Mouse (Mus musculus) intestine, embryonic 15.5 days (tissue): ENCODE results near the gene Lrr1. TPM values are rescaled to one million over a fixed set of nuclear protein-coding genes. Genes with fewer than 3 reads are reported as not detected.

ENCODE experiments used
- ATAC-seq: fragments of 200-750 bp; cut with Nextera tagmentation; 2 replicates; pipeline ENCODE4 v1.8.0; 2017; ENCODE audit warnings: moderate TSS enrichment, moderate library complexity
- H3K27ac ChIP-seq: fragments of 300-500 bp; sonication (generic); 2 replicates; pipeline ENCODE4 v1.5.1; 2015; ENCODE audit warnings: mild to moderate bottlenecking, inconsistent platforms
- H3K27me3 ChIP-seq: fragments of 300-500 bp; sonication (generic); replicated peaks from 2 replicates; pipeline ENCODE4 v1.6.1; 2015; ENCODE audit warnings: inconsistent platforms
- H3K36me3 ChIP-seq: fragments of 300-500 bp; sonication (generic); 2 replicates; pipeline ENCODE4 v1.6.1; 2015; ENCODE audit warnings: inconsistent platforms
- H3K4me1 ChIP-seq: fragments of 300-500 bp; sonication (generic); replicated peaks from 2 replicates; pipeline ENCODE4 v1.6.1; 2015; ENCODE audit warnings: inconsistent platforms
- H3K4me2 ChIP-seq: fragments of 300-500 bp; sonication (generic); replicated peaks from 2 replicates; pipeline ENCODE4 v1.6.1; 2015; ENCODE audit warnings: mild to moderate bottlenecking, inconsistent platforms
- H3K4me3 ChIP-seq: fragments of 300-500 bp; sonication (generic); replicated peaks from 2 replicates; pipeline ENCODE4 v1.5.1; 2015; ENCODE audit warnings: inconsistent platforms
- H3K9ac ChIP-seq: fragments of 300-500 bp; sonication (generic); 2 replicates; pipeline ENCODE4 v1.6.1; 2015; ENCODE audit warnings: inconsistent platforms
- H3K9me3 ChIP-seq: fragments of 300-500 bp; sonication (generic); 2 replicates; pipeline ENCODE4 v1.6.1; 2016; ENCODE audit warnings: inconsistent platforms
- WGBS: fragments of 180-500 bp; shearing (Covaris S2); methylation state at CpG from one replicate; pipeline ENCODE4 v1.1.7; 2015; 5-methylcytosine and 5-hydroxymethylcytosine counted together
- polyA plus RNA-seq: library from polyadenylated mRNA; unstranded; fragments of >200 nt; fragmentation: Nextera tagmentation; extraction: Ambion mirVana; gene quantifications from 2 replicates; pipeline ENCODE4 v1.2.1, GENCODE M21; 2015

Lrr1 gene
- polyA plus RNA-seq, 1 experiment from 2014 or later: 17.2 TPM

- Histone ChIP-seq H3K27ac (no peak overlapping the region), H3K4me1 (no peaks in the 10 kb centered on the region), H3K27me3 (no peaks in the 10 kb centered on the region), H3K9ac (no peak overlapping the region), H3K4me3 (no peak overlapping the region), H3K4me2 (no peak overlapping the region), H3K36me3 (peaks cover 10% of the 10 kb centered on the region), H3K9me3 (no peaks in the 10 kb centered on the region)
- WGBS: 92% methylated on average over 7 of the region's 7 CpGs
- no peak for ATAC-seq
These were observed 39.3 kb downstream of the Lrr1 start for GRCm38 (mm10) chr12:69207926-69208325.

GRCm38 (mm10) chr12:69208520-69208919, 39.9 kb downstream of the Lrr1 start:
- H3K4me3 ChIP-seq: no peak overlapping the region
- 94% methylated on average over 2 of the region's 2 CpGs for WGBS
- peaks cover 13% of the 10 kb centered on the region for H3K36me3 ChIP-seq
- no peak overlapping the region for H3K9ac ChIP-seq
- no peak for ATAC-seq
- H3K9me3 ChIP-seq: no peaks in the 10 kb centered on the region
- no peak overlapping the region for H3K4me2 ChIP-seq
- H3K27me3 ChIP-seq: no peaks in the 10 kb centered on the region
- H3K27ac ChIP-seq: no peak overlapping the region
- H3K4me1 ChIP-seq: no peaks in the 10 kb centered on the region

GRCm38 (mm10) chr12:69210056-69210979, 41.7 kb downstream of the Lrr1 start:
- no peaks in the 10 kb centered on the region for H3K27me3 ChIP-seq
- no peak overlapping the region for H3K9ac ChIP-seq
- H3K4me3 ChIP-seq: no peak overlapping the region
- H3K27ac ChIP-seq: no peak overlapping the region
- 91% methylated on average over 18 of the region's 18 CpGs for WGBS
- H3K36me3 ChIP-seq: peaks cover 21% of the 10 kb centered on the region
- no peak for ATAC-seq
- H3K4me2 ChIP-seq: no peak overlapping the region
- H3K9me3 ChIP-seq: no peaks in the 10 kb centered on the region
- H3K4me1 ChIP-seq: no peaks in the 10 kb centered on the region

- no peaks in the 10 kb centered on the region for H3K27me3 ChIP-seq
- H3K4me2 ChIP-seq: no peak overlapping the region
- no peak for ATAC-seq
- no peak overlapping the region for H3K4me3 ChIP-seq
- H3K9me3 ChIP-seq: no peaks in the 10 kb centered on the region
- WGBS: 85% methylated on average over 5 of the region's 5 CpGs
- no peaks in the 10 kb centered on the region for H3K4me1 ChIP-seq
- peaks cover 24% of the 10 kb centered on the region for H3K36me3 ChIP-seq
- no peak overlapping the region for H3K9ac ChIP-seq
- no peak overlapping the region for H3K27ac ChIP-seq
These were observed 42.4 kb downstream of the Lrr1 start for GRCm38 (mm10) chr12:69211057-69211456.

DNA sequence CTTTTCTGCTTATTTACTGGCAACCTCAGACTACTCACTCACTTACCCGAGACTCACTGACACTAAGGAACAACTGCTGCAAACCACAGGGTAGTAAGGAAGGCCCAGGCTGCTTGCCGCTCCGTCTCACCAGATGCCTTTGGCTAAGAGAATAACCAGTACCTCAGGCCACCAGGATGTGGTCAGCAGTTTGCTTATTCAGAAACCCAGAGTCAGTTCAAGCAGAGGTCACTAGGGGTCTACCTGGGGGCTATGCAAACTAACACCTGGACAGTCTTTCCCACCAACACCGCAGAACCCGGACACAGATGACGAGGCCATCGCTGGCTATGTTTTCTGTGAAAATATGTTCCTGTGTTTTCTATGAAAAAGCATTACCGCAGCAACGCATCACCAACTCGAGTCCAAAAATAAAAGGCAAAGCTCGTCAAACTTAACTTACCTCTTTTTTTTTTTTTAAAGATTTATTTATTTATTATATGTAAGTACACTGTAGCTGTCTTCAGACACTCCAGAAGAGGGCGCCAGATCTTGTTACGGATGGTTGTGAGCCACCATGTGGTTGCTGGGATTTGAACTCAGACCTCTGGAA, 44.7 kb downstream of the Lrr1 start:
- Histone ChIP-seq H3K4me3 (no peak overlapping the region), H3K27ac (no peak overlapping the region), H3K4me1 (no peaks in the 10 kb centered on the region), H3K9me3 (no peaks in the 10 kb centered on the region), H3K9ac (no peak overlapping the region), H3K27me3 (no peaks in the 10 kb centered on the region), H3K36me3 (peaks cover 30% of the 10 kb centered on the region), H3K4me2 (no peak overlapping the region)
- no peak for ATAC-seq
- 92% methylated on average over 13 of the region's 13 CpGs for WGBS

- ATAC-seq: no peak
- no peaks in the 10 kb centered on the region for H3K27me3 ChIP-seq
- H3K9ac ChIP-seq: no peak overlapping the region
- peaks cover 35% of the 10 kb centered on the region for H3K36me3 ChIP-seq
- WGBS: 94% methylated on average over 7 of the region's 7 CpGs
- no peak overlapping the region for H3K4me2 ChIP-seq
- no peaks in the 10 kb centered on the region for H3K9me3 ChIP-seq
- no peak overlapping the region for H3K4me3 ChIP-seq
- no peak overlapping the region for H3K27ac ChIP-seq
- H3K4me1 ChIP-seq: no peaks in the 10 kb centered on the region
These were observed 45.8 kb downstream of the Lrr1 start for GRCm38 (mm10) chr12:69214393-69214792.

GRCm38 (mm10) chr12:69215000-69215785, 46.6 kb downstream of the Lrr1 start:
- Histone ChIP-seq H3K4me2 (no peak overlapping the region), H3K27ac (no peak overlapping the region), H3K4me3 (no peak overlapping the region), H3K36me3 (peaks cover 39% of the 10 kb centered on the region), H3K9me3 (no peaks in the 10 kb centered on the region), H3K27me3 (no peaks in the 10 kb centered on the region), H3K4me1 (no peaks in the 10 kb centered on the region), H3K9ac (no peak overlapping the region)
- WGBS: 84% methylated on average over 3 of the region's 3 CpGs
- ATAC-seq: no peak

DNA sequence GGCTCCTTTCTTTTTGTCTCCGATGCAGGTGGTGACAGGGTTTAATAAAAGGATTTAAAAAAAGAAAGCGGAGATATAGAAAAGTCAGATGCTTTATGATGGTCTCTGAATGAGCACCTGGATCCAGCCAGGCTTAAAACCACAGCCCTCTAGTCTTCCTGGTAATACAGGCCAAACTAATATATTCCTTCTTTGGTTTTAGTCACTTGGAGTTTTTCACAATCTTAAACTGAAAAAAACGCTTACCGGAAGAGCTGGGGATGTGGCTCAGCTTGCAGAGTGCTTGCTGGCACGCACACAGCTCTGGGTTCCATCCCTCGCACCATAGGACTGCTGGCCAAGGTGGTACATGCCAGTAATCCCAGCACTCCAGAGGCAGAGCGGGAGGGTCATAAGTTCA, 48.0 kb downstream of the Lrr1 start:
- Histone ChIP-seq H3K27ac (no peak overlapping the region), H3K9me3 (no peaks in the 10 kb centered on the region), H3K9ac (no peak overlapping the region), H3K4me2 (no peak overlapping the region), H3K4me1 (no peaks in the 10 kb centered on the region), H3K27me3 (no peaks in the 10 kb centered on the region), H3K36me3 (peaks cover 40% of the 10 kb centered on the region), H3K4me3 (no peak overlapping the region)
- ATAC-seq: no peak
- 96% methylated on average over 7 of the region's 7 CpGs for WGBS

DNA sequence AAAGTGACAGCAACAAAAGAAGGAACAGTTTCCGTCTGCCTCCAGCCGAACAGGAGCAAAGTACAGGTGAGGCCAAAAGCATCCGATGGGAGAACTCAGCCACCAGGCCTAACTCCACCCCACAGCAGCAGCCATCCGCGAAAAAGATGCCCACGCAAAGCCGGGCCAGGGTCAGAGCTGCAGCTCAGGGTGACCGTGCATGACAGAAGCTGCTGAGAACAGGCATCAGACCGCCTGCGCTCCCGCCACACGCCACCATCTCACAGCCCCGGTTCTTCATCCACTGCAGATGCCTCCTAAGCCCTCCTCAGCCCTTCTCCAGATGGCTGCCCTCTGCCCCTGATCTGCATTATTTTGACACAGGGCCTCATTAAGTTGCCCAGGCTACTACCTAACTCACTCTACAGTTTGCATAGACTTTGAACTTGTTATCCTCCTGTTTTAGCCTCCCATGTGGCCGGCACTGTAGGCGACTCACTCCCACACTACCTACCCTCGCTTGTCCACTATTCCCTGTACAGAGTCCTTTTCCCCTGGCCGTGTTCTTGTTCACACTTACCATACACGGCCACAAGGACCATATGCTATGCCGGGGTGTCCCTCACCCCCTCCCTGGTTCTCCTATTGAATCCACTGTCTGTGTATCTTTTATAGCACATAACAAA, 52.1 kb downstream of the Lrr1 start:
- Histone ChIP-seq H3K36me3 (peaks cover 25% of the 10 kb centered on the region), H3K4me2 (no peak overlapping the region), H3K9ac (no peak overlapping the region), H3K4me3 (no peak overlapping the region), H3K27me3 (no peaks in the 10 kb centered on the region), H3K4me1 (no peaks in the 10 kb centered on the region), H3K9me3 (no peaks in the 10 kb centered on the region), H3K27ac (no peak overlapping the region)
- 89% methylated on average over 19 of the region's 19 CpGs for WGBS
- no peak for ATAC-seq

DNA sequence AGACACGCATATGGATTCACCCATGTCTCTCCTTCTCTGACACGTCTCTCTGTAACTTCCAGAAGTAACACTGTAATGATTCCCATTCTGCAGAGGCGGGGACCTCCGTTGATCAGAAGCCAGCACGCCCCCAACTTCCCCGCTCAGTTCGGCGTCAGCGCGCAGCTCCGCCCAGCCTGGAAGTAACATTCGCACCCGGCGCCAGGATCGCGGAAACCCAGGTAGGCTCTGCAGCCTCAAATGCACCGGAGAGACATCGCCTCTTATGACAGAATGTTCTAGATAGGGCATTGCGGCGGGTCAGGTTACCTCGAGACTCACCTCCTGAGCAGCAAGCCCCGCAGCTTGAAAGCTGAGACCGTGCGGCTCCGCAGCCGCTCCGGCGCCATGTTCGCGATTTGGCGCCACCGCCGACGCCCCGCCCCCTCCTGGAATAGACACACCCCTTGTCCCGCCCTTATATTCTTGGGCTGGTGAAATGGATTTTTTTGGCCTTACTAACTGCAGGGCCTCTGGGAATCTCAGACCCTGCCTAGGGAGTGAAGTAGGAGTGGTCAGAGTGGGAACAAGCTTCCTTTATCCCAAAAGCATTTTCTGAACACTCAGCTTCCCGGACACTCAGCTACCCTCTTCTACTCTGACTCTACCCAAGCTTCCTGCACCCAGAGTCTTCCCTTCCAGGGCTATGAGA, 59.3 kb downstream of the Lrr1 start, which contains the start of gene Pole2:
TSS of gene Pole2 (minus strand) at position 420 of the 691 bp plus-strand sequence.
- Histone ChIP-seq H3K4me2 (peak within 1 kb of the TSS; percentile 59), H3K27ac (peak within 1 kb of the TSS; percentile 89), H3K27me3 (no peaks in the 10 kb centered on the region), H3K4me1 (no peaks in the 10 kb centered on the region; the same call in 1 of the 2 replicates), H3K9ac (peak within 1 kb of the TSS; percentile 64), H3K36me3 (peaks cover 3% of the 10 kb centered on the region; the same call in 1 of the 2 replicates), H3K9me3 (no peaks in the 10 kb centered on the region), H3K4me3 (peak within 1 kb of the TSS; percentile 72)
- under 1% methylated on average over 37 of the region's 37 CpGs for WGBS
- ATAC-seq: peak; percentile 98
